Mouse (Mus musculus): Measurements from ENCODE around the gene Vipas39.

DNA sequence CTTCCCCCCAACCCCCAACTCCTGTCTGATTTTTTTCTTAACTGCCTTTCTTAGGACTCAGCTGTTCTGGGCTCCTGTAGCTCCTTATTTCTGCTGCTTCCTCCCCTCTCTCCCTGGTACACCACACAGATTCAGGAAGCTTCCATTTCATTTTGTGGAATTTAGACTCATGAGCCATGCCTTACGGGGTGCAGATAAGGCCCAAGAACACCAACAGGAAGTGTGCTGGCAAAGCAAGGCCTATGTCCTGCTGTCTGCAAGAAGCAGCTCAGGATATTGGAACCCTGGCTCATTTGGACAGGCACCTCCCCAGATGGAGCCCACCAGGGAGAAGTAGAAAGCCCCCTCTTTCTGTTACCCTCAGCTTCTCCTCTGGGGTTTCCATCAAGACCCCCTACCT is 15.7 kb upstream of the Vipas39 start:
- TF ChIP-seq CTCF (IDR thresholded peaks at IDR 0.05; ENCODE audit: borderline replicate concordance, insufficient read depth, low read depth, low read length) (no peak), POLR2A (IDR thresholded peaks at IDR 0.05; ENCODE audit: borderline replicate concordance, insufficient read depth, low read length) (no peak)
